In the genomic region with DNA sequence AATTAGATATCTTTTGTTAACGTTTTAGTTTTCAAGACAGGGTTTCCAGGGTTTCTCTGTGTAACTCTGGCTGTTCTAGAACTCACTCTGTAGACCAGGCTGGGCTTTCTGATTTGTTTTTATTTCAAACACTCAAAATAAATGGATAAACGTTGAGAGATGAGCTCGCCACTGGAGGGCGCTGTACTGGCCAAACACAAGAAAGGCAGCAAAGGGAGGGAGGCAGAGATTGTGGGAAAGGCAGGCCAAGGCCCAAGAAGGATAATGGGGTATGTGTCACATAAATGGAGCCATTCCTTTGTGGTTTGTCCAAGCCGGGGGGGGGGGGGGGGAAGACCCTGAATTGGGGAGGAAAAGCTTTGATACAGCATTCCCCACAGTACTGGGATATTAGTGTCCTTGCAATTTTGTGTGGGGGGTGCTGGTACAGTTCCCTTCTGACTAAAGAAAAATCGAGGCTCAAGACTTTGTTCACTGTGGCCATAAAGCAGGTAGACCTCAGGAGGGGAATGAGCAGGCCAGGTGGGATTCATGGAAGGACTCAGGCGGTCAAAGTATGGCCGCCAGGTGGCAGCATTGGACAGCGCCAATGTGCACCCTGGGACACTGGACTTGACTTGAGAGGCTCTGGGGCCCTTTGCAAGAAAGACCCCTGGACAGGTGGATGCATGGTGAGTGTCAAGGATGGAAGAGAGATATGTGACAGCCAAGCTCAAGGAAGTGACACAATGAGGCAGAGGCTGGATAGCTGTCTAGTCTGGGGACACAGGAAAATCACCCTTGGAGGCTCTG, we compare ENCODE assay signal across 9 mouse cellular contexts.
DNase-seq lines count a peak whose midpoint lies in the region; ATAC-seq and TF ChIP-seq lines count a peak whose summit lies in the region.
"Had no signal": no experiment of that assay in that cellular context is flagged by ENCODE, and none has a peak within 500 bp of the region (broad histone marks: within the 10 kb centered on the region; RNA-seq: fewer than 3 reads in every experiment).

No protein-coding gene starts in this region.

- 10% methylated on average over 8 of the region's 9 CpGs for WGBS in embryonic facial prominence, embryonic 11.5 days
- 21% methylated on average over 9 of the region's 9 CpGs for WGBS in kidney, embryonic 15.5 days
- 16% methylated on average over 9 of the region's 9 CpGs for WGBS in liver, adult 2 months

- no peaks in the 10 kb centered on the region for H3K9me3 ChIP-seq in embryonic facial prominence, embryonic 11.5 days (replicated peaks; ENCODE audit: control insufficient read depth, low read length)
- no peaks in the 10 kb centered on the region for H3K9me3 ChIP-seq in kidney, embryonic 15.5 days (replicated peaks)
- H3K9me3 ChIP-seq: heart, embryonic 15.5 days had no signal

- H3K36me3 ChIP-seq in embryonic facial prominence, embryonic 11.5 days (replicated peaks; ENCODE audit: control insufficient read depth, insufficient read depth, low read depth, low read length): no peaks in the 10 kb centered on the region
- H3K36me3 ChIP-seq in kidney, embryonic 15.5 days: no peaks in the 10 kb centered on the region
- H3K36me3 ChIP-seq in liver, adult 2 months (ENCODE audit: control insufficient read depth, insufficient read depth, low read length): no peaks in the 10 kb centered on the region
- H3K36me3 ChIP-seq: heart, embryonic 15.5 days had no signal

- no peaks in the 10 kb centered on the region for H3K4me1 ChIP-seq in embryonic facial prominence, embryonic 11.5 days (ENCODE audit: control insufficient read depth, insufficient read depth, low read length)
- no peaks in the 10 kb centered on the region for H3K4me1 ChIP-seq in kidney, embryonic 15.5 days
- no peaks in the 10 kb centered on the region for H3K4me1 ChIP-seq in liver, adult 2 months (ENCODE audit: control insufficient read depth, insufficient read depth, low read length)

- no peak overlapping the region for H3K27ac ChIP-seq in embryonic facial prominence, embryonic 11.5 days (replicated peaks; ENCODE audit: low read depth, low read length)
- no peak overlapping the region for H3K27ac ChIP-seq in kidney, embryonic 15.5 days
- H3K27ac ChIP-seq in liver, adult 2 months (replicated peaks; ENCODE audit: insufficient read depth, low read depth, low read length): no peak overlapping the region
- H3K27ac ChIP-seq: heart, embryonic 15.5 days had no signal

- ATAC-seq in embryonic facial prominence, embryonic 11.5 days (replicated peaks; ENCODE audit: insufficient number of reproducible peaks, low FRiP score, low TSS enrichment, low read depth): peak; percentile 76
- peak; percentile 67 for ATAC-seq in kidney, embryonic 15.5 days (replicated peaks; ENCODE audit: low FRiP score)

- peak; percentile 88 for TF ChIP-seq CTCF in liver, adult 2 months (IDR thresholded peaks at IDR 0.05; ENCODE audit: low read depth, low read length)

- H3K4me2 ChIP-seq in embryonic facial prominence, embryonic 11.5 days (ENCODE audit: low read depth, low read length): no peak overlapping the region
- no peak overlapping the region for H3K4me2 ChIP-seq in kidney, embryonic 15.5 days
- H3K4me2 ChIP-seq: heart, embryonic 15.5 days had no signal

- H3K4me3 ChIP-seq in embryonic facial prominence, embryonic 11.5 days (ENCODE audit: low read depth, low read length): no peak overlapping the region
- H3K4me3 ChIP-seq in kidney, embryonic 15.5 days (replicated peaks): no peak overlapping the region
- H3K4me3 ChIP-seq in liver, adult 2 months (ENCODE audit: insufficient read depth, low read depth, low read length): no peak overlapping the region
- H3K4me3 ChIP-seq: heart, embryonic 15.5 days had no signal

- no peaks in the 10 kb centered on the region for H3K27me3 ChIP-seq in embryonic facial prominence, embryonic 11.5 days (ENCODE audit: control insufficient read depth, insufficient read depth, low read length)
- H3K27me3 ChIP-seq in kidney, embryonic 15.5 days: no peaks in the 10 kb centered on the region
- H3K27me3 ChIP-seq in liver, adult 2 months (ENCODE audit: control insufficient read depth, insufficient read depth, low read length): no peaks in the 10 kb centered on the region

- DNase-seq in CD8-positive naive resting alpha-beta T cell, adult 2 months (ENCODE audit: low read depth in 2 of 2, low spot score in 2 of 2): peak; percentile 5 to 23
- peak; percentile 81 for DNase-seq in adrenal gland, postnatal 14 days
- peak; percentile 88 for DNase-seq in embryonic facial prominence, embryonic 11.5 days (ENCODE audit: low spot score)
- DNase-seq in heart, adult 18-20 months: peak; percentile 69 to 93
- DNase-seq in liver, adult 2 months (ENCODE audit: extremely low read depth, low read depth, low spot score): peak; percentile 18
- peak; percentile 44 for DNase-seq in retina, adult 2 months (ENCODE audit: low read depth, low spot score)
- DNase-seq in thymus, postnatal 25 days: peak; percentile 62

- no peaks in the 10 kb centered on the region for H3K79me2 ChIP-seq in liver, adult 2 months (ENCODE audit: control insufficient read depth, insufficient read depth, low read length)

- TF ChIP-seq POLR2A in liver, adult 2 months (IDR thresholded peaks at IDR 0.05; ENCODE audit: extremely low read depth, insufficient read depth, low read length): no peak

- H3K9ac ChIP-seq in embryonic facial prominence, embryonic 11.5 days (replicated peaks; ENCODE audit: low read length): no peak overlapping the region
- H3K9ac ChIP-seq in kidney, embryonic 15.5 days: no peak overlapping the region
- H3K9ac ChIP-seq in liver, adult 2 months (ENCODE audit: low read depth, low read length): no peak overlapping the region
- H3K9ac ChIP-seq: heart, embryonic 15.5 days had no signal

Comparison
In these comparisons a context has a peak if more than half of its experiments do, and no peak if none do; other contexts are left out.
1. DNase-seq: peak in every context shown above with its lines; median percentile 88 in embryonic facial prominence, embryonic 11.5 days; 81 in adrenal gland, postnatal 14 days; 81 in heart, adult 18-20 months; 62 in thymus, postnatal 25 days; 44 in retina, adult 2 months; 18 in liver, adult 2 months; 14 in CD8-positive naive resting alpha-beta T cell, adult 2 months.